Mouse (Mus musculus) adrenal gland, postnatal 36 days (tissue): ENCODE data around the gene Smyd3. TPM values are rescaled to one million over a fixed set of nuclear protein-coding genes. Genes with fewer than 3 reads are reported as not detected.

Experiments
- DNase-seq, 2 experiments: peaks; one replicate each; pipeline ENCODE4 v3.0.0; 2021; ENCODE audit warnings: mixed read lengths in 1 of 2
- total RNA-seq, 2 experiments: library from RNA; stranded (reverse); gene quantifications; 2 replicates each; pipeline ENCODE4 v1.2.3; 2021

Smyd3 gene
- total RNA-seq, 2 experiments from 2014 or later, result 5.1 to 7.7 TPM

DNA sequence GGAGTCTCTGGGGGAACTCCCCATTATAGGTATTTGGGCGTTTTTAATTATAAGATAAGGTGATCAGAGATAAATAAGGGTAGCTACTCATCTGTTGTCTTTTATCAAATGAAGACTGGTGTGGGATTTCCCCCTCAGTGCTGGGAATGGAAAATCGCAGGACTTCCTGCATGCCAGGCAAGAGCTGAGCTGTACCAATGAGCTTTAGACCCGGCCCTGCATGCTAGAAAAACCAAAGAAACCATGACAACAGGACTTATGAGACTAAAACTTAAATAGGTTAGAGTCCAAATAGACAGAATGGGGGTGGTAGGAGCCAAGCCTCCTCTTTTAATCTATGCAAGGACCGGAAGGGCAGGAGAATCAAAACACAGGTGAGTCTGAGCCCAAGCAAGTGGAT is 492.7 kb downstream of the Smyd3 start:
- no peak for DNase-seq

DNA sequence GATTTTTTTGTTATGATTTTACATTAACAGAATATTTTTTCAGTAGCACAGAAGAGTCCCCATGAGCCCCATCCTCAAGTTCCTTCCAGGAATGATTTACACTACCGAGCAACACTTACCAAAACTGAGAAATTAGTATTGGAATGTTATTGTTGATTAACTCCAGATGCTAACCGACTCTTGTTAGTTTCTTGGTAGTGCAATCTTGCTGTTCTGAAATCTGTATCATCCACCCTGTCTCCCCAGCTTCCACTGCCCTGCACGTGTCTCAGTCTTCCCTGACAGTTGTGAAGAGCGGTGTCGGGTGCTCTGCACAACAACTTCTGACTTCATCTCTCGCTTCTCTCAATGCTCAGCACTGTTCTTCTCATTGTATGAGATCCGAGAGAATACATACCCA is 494.4 kb downstream of the Smyd3 start:
- no peak for DNase-seq

- no peak for DNase-seq
These were observed 500.4 kb downstream of the Smyd3 start for GRCm38 (mm10) chr1:179017428-179017827.

GRCm38 (mm10) chr1:179013021-179013420 is 504.8 kb downstream of the Smyd3 start:
- DNase-seq, result no peak

- DNase-seq, result peak; percentile 36 to 65
These were observed 505.6 kb downstream of the Smyd3 start for GRCm38 (mm10) chr1:179012273-179012672.

DNA sequence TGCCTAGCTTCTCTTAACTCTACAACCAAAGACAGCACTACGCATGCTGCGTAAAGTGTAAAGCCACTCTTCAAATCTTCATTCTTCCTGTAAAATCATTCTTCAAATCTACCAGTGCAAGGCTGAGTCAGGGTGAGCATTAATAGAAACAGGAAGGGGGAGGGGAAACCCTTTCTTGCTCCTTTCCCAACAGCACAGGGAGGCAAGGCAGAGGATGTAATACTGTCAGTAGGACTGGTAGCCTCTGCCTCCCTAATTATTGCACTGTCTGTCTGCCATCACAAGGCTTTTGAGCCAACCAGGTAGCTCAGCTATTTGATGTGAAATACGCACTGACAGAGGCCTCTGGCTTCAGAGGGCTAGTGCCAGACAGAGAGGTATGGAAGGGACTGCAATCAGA is 507.1 kb downstream of the Smyd3 start:
- no peak for DNase-seq

- no peak for DNase-seq
These were observed 507.9 kb downstream of the Smyd3 start for GRCm38 (mm10) chr1:179009911-179010310.

- DNase-seq, result no peak
These were observed 513.5 kb downstream of the Smyd3 start for GRCm38 (mm10) chr1:179004133-179004866.

DNA sequence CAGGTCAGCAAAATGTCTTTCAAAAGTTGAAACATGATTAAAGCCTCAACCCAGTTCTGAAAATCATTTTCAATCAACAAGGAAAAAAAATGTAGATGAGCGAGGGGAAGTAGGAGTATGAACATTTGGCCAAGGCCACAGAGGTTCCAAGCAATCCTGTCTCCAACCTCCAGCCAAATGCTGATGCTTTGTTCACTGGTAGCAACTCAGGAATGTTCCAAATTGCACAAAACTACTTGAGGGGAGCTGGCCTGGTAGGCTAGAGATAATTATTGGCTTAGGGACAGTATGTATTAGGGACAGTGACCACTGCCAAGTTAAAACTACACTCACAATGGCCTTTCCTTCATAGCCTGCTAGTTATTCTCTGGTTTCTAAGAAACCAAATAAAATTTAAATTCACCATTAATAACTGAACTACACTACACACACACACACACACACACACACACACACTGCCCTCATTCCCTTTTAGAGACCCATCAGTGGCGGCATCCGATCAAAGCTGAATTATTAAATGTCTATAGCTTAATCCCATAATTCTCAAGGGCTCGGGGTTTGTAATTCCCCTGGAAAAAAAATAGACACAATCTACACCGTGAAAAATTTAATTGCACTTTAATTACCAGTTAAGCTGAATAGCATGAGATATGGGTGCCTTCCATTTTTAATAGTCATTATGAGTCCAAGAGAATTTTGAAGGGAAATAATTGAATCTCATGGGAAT is 514.3 kb downstream of the Smyd3 start:
- no peak for DNase-seq

DNA sequence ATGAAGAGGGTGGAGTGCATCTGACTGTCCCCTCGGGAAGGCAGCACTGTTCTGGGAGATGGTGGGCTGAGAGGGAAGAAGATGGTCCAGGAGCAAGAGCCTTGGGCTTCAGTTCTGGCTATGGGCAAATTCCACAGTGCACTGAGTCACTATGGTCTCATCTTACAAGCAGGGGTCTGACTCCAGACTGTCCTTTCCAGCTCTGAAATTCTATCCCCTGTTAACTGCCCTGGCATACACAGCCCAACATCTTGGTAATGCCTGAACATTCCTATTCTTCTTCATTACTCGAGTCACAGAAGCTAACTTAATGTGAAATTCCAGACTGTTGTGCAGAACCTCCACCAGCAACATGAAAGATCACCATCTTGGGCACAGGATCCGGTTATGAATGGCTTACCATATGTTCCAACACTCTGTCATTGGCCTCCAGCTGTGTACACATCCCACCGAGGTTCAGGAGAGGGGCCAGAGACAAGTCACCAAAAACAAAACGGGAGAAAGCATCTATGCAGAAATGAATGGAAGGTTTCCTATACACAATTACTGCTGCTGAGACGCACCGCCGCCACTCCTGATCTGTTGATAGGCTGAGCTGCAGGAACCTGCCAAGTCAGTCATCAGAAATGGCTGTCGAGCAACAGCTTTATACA is 517.8 kb downstream of the Smyd3 start:
- DNase-seq, result no peak

GRCm38 (mm10) chr1:178997870-178998269 is 520.0 kb downstream of the Smyd3 start:
- DNase-seq, result no peak

- no peak for DNase-seq
These were observed 523.6 kb downstream of the Smyd3 start for GRCm38 (mm10) chr1:178994263-178994662.

GRCm38 (mm10) chr1:178992503-178992902 is 525.3 kb downstream of the Smyd3 start:
- peak; percentile 11 to 14 for DNase-seq

- DNase-seq, result no peak
These were observed 526.4 kb downstream of the Smyd3 start for GRCm38 (mm10) chr1:178991470-178991869.

DNA sequence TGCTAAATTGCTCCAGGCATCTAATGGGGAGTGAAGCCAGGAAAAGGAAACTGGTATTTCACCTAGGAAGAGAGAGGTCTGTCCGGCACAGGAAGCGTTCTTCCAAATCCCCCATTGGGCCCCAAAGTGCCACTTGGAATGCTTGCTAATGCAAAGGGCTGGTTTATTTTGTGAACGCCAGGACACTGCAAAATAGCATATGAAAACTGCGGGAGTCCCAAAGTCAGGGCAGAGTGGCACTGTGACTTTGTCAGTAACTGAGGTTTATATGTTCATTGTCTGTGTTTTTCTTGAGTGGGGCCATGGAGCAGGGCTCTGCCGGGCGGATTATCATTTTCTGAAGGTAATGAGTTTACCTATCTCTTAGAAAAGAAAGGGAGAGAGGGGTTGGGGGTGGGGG is 526.8 kb downstream of the Smyd3 start:
- DNase-seq, result no peak

DNA sequence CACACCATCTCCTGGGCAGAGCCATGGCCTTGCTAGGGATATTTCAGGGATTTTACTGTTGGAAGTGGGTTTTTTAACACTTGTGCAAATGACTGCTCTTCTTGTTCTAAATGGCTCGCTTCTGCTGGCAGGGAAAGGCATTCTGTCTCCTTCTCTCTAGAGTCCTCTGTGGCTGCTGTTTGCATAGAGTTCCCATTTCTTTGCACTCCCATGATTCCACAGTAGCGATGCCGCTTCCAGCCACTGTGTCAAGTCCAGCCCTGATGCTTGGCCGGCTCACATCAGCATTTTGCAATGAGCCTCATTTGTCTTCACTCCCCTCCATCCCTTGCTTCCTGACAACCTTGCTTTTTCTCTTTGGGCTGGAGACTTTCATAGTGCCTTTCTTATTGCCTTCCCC is 528.4 kb downstream of the Smyd3 start:
- no peak for DNase-seq

DNA sequence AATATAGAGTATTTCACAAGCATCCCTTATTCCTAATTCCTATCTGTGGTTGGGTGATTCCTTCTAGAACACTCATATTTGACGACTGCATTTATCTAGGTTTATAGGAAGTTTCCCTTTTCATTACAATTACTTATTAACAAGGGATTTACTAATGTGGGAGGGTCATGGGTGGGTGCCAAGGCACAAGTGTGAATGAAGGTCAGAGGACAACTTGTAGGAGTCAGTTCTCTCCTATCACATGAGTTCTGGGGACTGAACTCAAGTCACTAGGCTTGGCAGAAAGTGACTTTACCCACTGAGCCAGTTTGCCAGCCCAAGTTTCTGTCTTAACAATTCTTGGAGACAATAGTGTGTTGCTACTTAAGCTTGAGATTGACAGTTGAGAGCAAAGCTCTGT is 529.7 kb downstream of the Smyd3 start:
- no peak for DNase-seq

DNA sequence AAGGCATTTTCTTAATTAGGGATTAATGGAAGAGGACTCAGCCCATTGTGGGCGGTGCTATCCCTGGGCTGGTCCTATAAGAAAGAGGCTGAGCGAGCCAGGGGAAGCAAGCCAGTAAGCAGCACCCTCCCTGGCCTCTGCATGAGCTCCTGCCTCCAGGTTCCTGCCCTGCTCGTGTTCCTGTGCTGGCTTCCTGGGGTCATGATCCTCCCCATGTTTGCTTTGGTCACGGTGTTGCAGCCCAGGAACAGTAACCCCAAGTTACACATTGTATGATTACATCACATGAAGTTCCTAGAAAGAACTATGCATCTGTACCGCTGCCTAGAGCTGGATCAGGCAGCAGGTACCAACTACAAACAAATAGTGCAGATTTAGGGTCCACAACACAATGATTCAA is 536.2 kb downstream of the Smyd3 start:
- DNase-seq, result no peak

- DNase-seq, result no peak
These were observed 537.7 kb downstream of the Smyd3 start for GRCm38 (mm10) chr1:178980185-178980584.

DNA sequence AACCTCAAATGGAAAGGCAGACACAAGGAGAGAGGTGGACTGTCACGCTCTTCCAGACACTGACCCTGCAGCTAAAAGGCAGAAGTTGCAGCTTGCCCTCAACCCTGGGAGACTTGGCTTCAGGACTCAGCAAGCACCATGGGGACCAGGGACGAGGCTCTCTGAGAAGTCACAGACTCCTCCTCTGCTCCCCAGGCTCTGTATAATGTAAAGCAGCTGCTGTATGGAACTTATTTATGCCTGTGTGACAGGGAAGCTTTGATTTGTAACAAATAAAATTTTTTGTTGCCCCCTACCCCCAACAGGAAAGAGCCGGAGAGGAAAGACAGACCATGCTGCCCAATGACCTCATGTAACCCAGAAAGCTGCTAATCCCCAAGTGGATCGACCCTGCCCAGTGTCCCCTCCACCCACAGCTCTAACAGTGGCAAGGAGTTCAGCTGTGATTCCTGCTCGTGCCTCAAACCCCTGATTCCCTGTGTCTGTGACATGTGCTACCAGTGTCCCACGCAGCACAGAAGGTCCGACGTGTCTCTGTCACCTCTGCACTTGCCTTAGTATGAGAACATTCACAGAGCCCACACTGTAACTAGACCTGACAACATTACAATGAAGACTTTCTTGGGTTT is 539.1 kb downstream of the Smyd3 start:
- no peak for DNase-seq

DNA sequence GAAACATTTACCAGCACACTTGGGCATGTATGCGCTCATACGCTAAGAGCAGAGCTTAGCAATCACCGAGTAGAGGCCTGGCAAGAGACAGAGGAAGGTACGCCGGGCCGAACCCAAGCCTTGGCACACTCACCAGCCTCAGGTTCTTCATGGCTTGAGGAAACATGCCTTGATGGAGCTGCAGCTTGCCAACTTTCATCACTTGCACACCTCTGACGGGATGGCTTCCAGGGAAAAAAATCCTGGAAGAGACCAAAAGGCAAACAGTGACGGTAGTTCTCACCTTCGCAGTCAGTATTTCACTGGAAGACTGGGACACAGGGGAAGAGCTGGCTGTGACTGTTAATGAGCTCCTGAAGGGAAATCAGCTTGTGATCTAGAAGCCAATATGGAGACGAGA is 545.8 kb downstream of the Smyd3 start:
- no peak for DNase-seq

GRCm38 (mm10) chr1:178961661-178962060 is 556.2 kb downstream of the Smyd3 start:
- no peak for DNase-seq
